Mouse (Mus musculus): ENCODE data around the gene Tnfrsf13b.

DNA sequence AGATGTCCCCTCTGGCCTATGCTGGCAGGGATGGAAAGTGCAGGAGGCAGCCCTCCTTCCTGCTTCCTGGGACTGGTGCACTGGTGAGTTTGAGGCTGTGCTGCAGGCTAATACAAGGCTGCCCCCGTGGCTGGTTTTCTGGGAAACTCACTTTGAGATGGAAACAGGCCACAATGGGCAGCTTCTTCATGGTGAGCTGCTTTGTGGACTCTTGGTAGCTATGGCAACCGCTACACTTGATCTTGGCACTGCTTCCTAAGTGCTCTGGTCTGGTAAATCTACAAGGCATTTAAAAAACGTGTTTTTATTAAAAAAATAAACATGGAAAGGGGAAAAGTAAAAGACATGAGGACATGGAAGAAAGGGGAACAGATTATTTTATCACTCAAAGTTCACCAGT lies 31.6 kb downstream of the Tnfrsf13b start:
- no peak for TF ChIP-seq CTCF (IDR thresholded peaks at IDR 0.05; ENCODE audit: low read depth, low read length)
- no peak for TF ChIP-seq GATA1 (IDR thresholded peaks at IDR 0.05; ENCODE audit: borderline replicate concordance, low read length)
- TF ChIP-seq TAL1 (conservative IDR thresholded peaks at IDR 0.05; ENCODE audit: low read depth, low read length), result no peak
